Mouse (Mus musculus) CD4-positive helper T cell, adult 2 months (primary cell): ENCODE results near the gene Lrmda.

ENCODE experiments used
- DNase-seq: peaks from one replicate; pipeline ENCODE4 v3.0.0-alpha.2; 2012; ENCODE audit warnings: low read depth, missing footprints, low spot score

The Lrmda gene

GRCm38 (mm10) chr14:22156991-22157390 is 137.5 kb downstream of the Lrmda start:
- DNase-seq: no peak

- DNase-seq: no peak
These were observed 141.9 kb downstream of the Lrmda start for GRCm38 (mm10) chr14:22161416-22161815.

- no peak for DNase-seq
These were observed 147.8 kb downstream of the Lrmda start for GRCm38 (mm10) chr14:22167285-22167684.

- DNase-seq: no peak
These were observed 148.7 kb downstream of the Lrmda start for GRCm38 (mm10) chr14:22168077-22168794.

GRCm38 (mm10) chr14:22168795-22169568 is 149.5 kb downstream of the Lrmda start:
- DNase-seq: no peak

GRCm38 (mm10) chr14:22174757-22175156 is 155.2 kb downstream of the Lrmda start:
- DNase-seq: no peak

- no peak for DNase-seq
These were observed 160.2 kb downstream of the Lrmda start for GRCm38 (mm10) chr14:22179761-22180160.

GRCm38 (mm10) chr14:22181508-22181907 is 162.0 kb downstream of the Lrmda start:
- no peak for DNase-seq

GRCm38 (mm10) chr14:22183195-22183594 is 163.7 kb downstream of the Lrmda start:
- DNase-seq: peak; percentile 37

- DNase-seq: no peak
These were observed 165.9 kb downstream of the Lrmda start for GRCm38 (mm10) chr14:22185452-22185851.

- no peak for DNase-seq
These were observed 170.6 kb downstream of the Lrmda start for GRCm38 (mm10) chr14:22190111-22190510.

GRCm38 (mm10) chr14:22192185-22192584 is 172.7 kb downstream of the Lrmda start:
- DNase-seq: no peak

- DNase-seq: no peak
These were observed 178.5 kb downstream of the Lrmda start for GRCm38 (mm10) chr14:22198021-22198420.

GRCm38 (mm10) chr14:22198641-22199425 is 179.3 kb downstream of the Lrmda start:
- no peak for DNase-seq

- no peak for DNase-seq
These were observed 182.2 kb downstream of the Lrmda start for GRCm38 (mm10) chr14:22201667-22202066.

GRCm38 (mm10) chr14:22210601-22211000 is 191.1 kb downstream of the Lrmda start:
- no peak for DNase-seq

GRCm38 (mm10) chr14:22218183-22218582 is 198.7 kb downstream of the Lrmda start:
- DNase-seq: no peak

GRCm38 (mm10) chr14:22222038-22222437 is 202.5 kb downstream of the Lrmda start:
- no peak for DNase-seq

GRCm38 (mm10) chr14:22222574-22222973 is 203.1 kb downstream of the Lrmda start:
- DNase-seq: no peak

GRCm38 (mm10) chr14:22226205-22226604 is 206.7 kb downstream of the Lrmda start:
- no peak for DNase-seq

GRCm38 (mm10) chr14:22228253-22228968 is 208.9 kb downstream of the Lrmda start:
- DNase-seq: no peak

- no peak for DNase-seq
These were observed 220.8 kb downstream of the Lrmda start for GRCm38 (mm10) chr14:22240315-22240714.
